Mouse (Mus musculus) layer of hippocampus, postnatal 10 days (tissue): ENCODE results near the gene Ccdc50. TPM values are rescaled to one million over a fixed set of nuclear protein-coding genes. Genes with fewer than 3 reads are reported as not detected.

Experiments used
- DNase-seq, 2 experiments: peaks; one replicate each; pipeline ENCODE4 v3.0.0; 2021; ENCODE audit warnings: low spot score in 2 of 2
- long read RNA-seq: library from polyadenylated mRNA; stranded (forward); transcript quantifications from one replicate; pipeline ENCODE4 v2.0.0, GENCODE M21; 2023
- total RNA-seq, 2 experiments: library from RNA; stranded (reverse); gene quantifications; 2 replicates each; pipeline ENCODE4 v1.2.3; 2021

The Ccdc50 gene
- total RNA-seq, result 10 to 100 TPM; 81.1 to 94.3 TPM
- long read RNA-seq, full-length matches to known transcripts, result 7 of 17 reads
- long read RNA-seq, partial matches to known transcripts, result 2 of 17 reads
- long read RNA-seq, other reads (novel, unspliced or antisense), result 8 of 17 reads

DNA sequence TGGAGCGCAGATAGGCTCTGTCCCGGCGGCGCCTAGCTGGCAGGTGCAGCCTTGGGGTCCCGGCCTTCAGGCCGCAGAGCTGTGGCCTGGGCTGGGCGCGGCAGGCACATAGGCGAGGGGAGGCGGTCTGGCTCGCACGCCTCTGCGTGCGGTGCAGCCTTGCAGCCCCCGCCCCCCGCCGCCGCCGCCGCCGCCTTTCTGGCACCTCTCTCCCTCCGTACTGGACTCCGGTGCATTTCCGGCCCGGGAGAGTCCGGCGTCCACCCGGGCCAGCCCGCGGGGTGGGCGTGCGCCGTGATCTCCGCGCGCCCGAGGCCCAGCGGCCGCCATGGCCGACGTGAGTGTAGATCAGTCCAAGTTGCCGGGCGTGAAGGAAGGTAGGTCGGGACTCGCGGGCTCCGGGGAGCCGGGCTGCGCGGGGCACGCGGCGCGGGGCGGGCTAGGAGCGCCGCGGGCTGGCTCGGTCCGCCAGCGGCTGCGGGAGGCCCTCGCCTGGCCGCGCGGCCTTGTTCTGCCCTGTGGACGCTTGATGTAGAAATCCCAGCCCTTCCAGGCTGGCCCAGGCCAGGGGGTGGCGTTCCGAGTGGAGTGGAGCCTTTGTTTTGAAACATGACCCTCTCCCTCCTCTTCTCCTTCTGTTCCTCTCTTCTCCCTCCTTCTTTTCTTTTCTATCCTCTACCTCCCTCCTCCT lies at the start of gene Ccdc50:
Gene Ccdc50, plus strand, starts transcription at position 109 of the 691 bp plus-strand sequence.
- DNase-seq, result peak; percentile 74 to 84

GRCm38 (mm10) chr16:27347521-27347920 lies 41.1 kb upstream of the Ccdc50 start:
- no peak for DNase-seq

DNA sequence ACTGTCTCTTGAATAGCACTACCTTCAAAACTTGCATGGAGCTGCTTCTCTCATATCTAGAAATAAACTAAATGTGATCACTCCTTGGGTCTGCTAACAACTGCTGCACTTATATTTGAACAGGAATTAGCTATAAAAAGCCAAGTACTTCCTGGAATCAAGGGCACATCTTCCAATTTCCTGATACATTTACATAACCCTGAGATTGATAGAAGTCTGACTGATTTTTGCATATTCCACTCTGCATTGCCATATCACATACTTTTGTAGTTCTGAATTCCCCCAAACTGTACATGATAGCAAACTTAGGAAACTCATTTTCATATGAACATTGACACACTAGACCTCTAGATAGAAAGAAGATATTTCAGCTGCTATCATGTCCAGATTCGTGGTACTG lies 40.3 kb upstream of the Ccdc50 start:
- DNase-seq, result no peak

DNA sequence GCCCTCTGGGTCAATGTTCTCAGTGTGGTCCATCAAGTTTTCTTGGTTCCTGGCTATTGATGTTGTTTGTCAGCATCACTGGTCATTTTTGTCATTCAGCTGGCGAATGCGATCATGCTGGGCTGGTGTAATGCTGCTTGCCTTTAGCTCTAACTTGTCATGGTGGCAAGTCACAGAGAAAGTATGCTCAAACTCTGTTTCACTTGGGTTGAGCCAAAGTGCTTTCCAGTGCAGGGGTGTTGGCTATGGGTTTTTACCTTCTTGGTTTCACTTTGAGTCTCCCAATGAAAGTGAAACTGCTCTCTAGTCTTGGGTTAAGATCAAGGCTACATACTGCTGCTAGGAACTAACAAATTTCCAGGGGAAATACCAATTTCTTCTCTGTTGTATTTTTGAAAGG lies 39.4 kb upstream of the Ccdc50 start:
- no peak for DNase-seq

DNA sequence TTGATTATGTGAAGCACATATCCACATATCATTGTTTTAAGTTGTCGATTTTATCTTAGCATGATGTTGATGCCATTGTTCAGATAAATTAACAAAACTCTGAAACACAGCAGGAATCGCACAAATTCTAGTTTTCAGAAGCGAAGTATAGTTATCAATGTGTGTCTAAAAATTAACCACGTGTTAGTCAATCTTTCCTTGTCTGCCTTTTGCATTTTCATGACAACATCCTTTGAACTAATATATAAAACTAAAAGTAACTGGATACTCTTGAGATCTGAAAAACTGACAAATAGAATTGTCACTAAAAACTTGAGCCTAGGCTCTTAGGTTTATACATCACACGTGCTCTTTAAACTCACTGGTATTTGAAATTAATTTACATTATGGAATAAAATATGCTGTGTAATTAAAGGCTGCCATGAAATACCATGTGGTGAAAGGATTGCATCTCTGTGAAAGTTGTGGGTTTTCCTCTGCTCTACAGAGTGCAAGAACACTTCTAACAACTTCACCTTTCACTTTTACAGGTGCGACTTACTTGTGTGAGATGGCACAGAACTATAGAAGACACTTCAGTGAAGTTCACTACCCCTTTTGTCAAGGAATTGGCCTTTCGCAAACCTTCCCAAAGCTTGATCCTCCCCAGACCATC lies 38.7 kb upstream of the Ccdc50 start:
- no peak for DNase-seq

- DNase-seq, result no peak
Observed at GRCm38 (mm10) chr16:27354464-27354863, 34.2 kb upstream of the Ccdc50 start.

GRCm38 (mm10) chr16:27360059-27360458 lies 28.6 kb upstream of the Ccdc50 start:
- no peak for DNase-seq

GRCm38 (mm10) chr16:27370191-27370590 lies 18.5 kb upstream of the Ccdc50 start, which contains the start of gene Uts2b:
Uts2b (minus strand) TSS chr16:27370239.
- DNase-seq, result no peak

DNA sequence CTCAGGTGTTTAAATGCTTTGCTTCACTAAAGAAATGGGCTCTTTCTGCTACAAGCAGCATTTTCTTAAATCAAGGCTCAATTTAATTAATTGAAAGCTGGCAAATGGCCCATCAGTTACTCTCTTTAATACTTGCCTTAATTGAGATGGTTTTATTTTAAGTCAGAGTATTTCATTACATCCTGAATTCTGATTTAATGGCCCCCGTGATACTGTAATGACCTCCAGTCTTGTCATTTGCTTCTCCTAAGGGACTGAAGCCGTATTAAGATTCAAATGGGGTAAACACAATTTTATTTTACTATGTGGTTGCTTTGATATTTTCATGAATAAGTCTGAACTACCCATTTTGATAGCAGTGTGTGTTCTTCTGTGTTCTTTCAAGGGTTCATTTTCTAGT lies 18.0 kb upstream of the Ccdc50 start:
- no peak for DNase-seq

GRCm38 (mm10) chr16:27374139-27374538 lies 14.5 kb upstream of the Ccdc50 start:
- no peak for DNase-seq

- DNase-seq, result no peak
Observed at GRCm38 (mm10) chr16:27375318-27375717, 13.4 kb upstream of the Ccdc50 start.

- no peak for DNase-seq
Observed at GRCm38 (mm10) chr16:27376556-27376955, 12.1 kb upstream of the Ccdc50 start.

DNA sequence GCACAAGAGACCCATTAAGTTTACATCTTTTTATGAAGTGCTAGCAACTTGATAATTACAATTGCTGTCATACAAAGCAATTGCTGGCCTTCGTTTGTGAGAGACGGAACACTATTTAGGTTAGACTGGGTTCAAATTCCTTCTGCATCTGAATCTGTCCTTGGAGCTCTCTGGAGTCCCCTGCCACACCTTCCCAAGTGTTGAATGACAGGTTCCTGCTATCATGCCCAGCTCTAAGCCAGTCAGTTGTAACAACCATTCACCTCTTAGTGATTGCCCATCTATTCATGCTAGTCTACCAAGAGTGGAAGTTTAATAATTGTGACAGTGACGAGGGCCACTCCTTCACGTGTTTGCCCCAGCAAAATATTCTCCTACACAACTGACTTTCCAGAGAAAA lies 6.5 kb upstream of the Ccdc50 start:
- DNase-seq, result no peak

DNA sequence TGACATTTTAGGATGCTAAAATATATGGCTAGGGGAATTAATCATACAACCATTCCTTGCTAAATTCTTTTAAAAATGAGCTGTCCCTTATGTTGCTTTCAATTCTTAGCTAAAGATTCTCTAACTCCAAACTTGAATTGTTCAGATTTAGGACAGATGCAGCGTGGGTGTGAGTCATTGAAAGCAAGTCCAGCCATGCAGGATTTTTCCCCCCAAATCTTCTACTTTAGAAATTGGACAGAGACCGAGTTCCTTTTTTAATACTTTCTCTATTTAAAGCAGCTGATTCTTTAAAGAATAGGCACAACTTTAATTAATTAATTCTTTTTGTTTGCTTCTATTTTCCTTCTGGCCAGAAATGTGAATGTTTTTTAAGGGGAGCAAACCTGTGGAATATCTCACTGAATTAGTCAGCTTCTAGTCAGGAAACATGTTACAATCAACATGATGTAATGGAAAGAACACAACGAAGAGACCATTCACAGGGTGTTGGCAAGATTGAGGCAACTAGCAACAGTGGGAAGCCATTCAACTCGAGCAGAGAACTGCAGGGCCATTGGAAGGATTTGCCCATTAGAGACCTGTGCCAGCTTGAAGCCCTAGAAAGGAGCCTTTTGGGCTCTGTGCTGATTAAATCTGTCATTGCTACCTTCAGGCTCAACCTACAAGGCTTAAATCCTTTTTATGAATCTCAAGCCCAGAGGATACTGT lies 3.6 kb upstream of the Ccdc50 start:
- peak; percentile 25 to 37 for DNase-seq

DNA sequence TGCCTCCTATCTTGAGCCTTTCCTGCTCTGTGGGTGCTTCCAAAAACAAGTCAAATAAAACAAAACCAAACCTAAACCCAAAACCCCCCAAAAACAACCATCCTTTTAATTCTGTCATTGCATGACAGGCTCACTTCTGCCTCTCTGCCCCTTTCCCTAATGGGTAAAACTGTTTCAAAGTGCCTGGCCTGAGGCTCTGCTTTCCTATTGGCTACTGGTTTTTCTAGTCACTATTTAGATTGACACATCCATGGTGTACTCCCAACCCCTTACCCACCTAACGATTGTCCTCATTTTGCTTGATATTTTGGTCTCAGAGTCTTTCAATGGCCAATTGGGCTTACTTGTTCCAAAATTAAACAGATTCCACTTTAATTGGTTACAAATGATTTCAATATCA lies 3.0 kb upstream of the Ccdc50 start:
- no peak for DNase-seq

GRCm38 (mm10) chr16:27386850-27387407 lies 1.7 kb upstream of the Ccdc50 start:
- no peak for DNase-seq

GRCm38 (mm10) chr16:27387634-27388611 lies 746 bp upstream of the Ccdc50 start:
- peak; percentile 12 to 23 for DNase-seq

DNA sequence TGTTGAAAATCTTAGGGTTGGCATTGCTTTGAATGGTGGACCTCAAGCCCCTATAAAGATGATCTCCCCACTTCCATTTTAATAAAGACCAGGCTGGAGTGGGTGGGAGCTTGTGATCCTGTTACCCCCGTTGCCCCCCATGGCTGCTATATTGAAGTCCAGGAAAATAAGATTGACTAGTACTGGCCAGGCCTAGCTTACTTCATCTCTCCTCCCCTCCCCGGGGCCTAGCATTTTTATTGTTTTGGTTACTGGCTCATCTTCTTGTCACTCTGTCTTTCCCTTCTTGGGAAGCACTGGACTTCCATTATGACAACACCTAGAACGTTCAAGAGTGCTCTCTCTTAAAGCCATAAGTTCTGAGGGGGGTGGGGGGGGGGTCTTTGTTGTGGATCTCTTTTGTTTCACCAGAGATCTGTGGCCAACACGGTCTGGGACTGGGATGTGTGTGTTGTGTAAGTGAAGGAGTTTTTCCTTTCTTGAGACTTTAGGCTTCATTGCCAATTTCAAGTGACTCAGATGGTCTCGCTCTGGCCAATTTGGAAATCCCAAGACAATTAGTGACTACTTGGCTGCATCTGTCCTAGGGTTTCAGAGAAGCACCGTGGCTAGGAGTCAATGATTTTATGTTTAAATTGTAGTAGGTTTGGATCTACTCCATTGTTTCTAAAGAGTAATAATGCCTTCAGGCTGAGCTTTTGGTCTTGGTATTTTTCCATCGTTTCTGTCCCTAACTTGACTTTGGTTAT lies 1.0 kb downstream of the Ccdc50 start:
- DNase-seq, result peak; percentile 29 to 32

DNA sequence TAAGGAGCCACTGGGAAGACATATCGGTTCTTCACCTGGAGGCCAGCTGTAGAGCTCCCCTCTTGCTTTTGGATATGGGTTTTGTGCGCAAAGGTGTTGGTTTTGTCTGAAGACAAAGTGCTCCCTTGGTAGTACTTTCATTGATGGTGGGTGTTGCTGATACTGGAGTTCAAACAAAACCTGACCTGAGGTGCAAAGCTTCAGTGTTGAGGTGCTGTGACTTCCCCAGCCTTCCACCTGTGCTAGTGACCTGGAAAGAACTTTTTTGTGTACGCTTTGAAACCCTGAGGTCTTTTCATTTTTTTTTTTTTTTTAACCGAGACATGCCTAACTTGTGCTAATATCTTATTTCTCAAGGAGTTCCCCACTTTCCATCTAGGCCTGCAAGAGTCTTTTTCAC lies 1.6 kb downstream of the Ccdc50 start:
- DNase-seq, result no peak

DNA sequence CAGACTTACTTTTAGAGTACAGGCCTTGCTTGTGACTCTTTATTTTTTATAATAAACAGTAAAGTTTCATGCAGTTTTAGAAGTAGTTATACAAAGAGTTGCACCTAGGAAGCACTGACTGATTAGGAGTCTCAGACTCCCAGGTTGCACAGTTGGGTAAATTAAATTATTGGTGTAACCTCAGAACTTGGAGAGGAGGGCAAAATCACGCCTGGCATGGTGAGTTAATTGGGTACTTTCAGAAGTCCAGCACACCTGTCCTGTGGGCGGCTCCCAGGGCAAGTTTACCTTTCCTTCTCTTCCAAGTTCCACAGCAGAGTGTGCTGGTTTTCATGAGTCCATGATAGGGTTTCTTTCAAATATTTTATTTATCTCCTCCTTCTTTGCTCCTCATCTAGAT lies 3.2 kb downstream of the Ccdc50 start:
- no peak for DNase-seq
